Mouse (Mus musculus): ENCODE data around the gene Cda.

DNA sequence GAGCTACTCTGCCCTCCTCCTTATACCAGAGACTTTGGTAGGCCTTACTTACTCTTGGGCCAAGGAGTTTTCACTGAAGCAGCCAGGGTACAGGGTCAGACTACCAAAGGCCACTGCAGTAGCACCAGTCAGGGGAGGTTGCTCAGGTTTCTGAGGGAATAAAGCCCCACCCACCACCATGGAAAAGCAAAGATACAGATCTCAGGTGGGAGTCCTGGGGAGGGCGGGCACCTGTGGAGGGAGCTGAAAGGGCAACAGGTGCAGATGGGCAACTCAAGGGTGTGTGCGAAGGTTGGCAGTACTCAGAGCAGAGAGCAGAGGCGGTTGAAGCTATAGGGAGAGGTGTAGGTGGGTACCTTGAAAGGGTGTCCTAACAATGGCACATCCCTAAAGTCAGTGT is 64.8 kb downstream of the Cda start:
- TF ChIP-seq POLR2A (IDR thresholded peaks at IDR 0.05; ENCODE audit: borderline replicate concordance, low read depth, low read length), result no peak
- TF ChIP-seq CTCF (IDR thresholded peaks at IDR 0.05; ENCODE audit: low read depth, low read length), result no peak
